Mouse (Mus musculus): ENCODE results near the gene Slc43a3. TPM values are rescaled to one million over a fixed set of nuclear protein-coding genes. Genes with fewer than 3 reads are reported as not detected.
A peak's percentile ranks its signal among the peaks of the same experiment; 100 is the strongest.
"Not testable (repeated sequence)": the region's sequence is repeated elsewhere in the genome, so short reads cannot be mapped to it uniquely, and the experiment has no call there.

Gene Slc43a3
- 10 to 100 TPM; 44.1 to 52.6 TPM for total RNA-seq (2021)

DNA sequence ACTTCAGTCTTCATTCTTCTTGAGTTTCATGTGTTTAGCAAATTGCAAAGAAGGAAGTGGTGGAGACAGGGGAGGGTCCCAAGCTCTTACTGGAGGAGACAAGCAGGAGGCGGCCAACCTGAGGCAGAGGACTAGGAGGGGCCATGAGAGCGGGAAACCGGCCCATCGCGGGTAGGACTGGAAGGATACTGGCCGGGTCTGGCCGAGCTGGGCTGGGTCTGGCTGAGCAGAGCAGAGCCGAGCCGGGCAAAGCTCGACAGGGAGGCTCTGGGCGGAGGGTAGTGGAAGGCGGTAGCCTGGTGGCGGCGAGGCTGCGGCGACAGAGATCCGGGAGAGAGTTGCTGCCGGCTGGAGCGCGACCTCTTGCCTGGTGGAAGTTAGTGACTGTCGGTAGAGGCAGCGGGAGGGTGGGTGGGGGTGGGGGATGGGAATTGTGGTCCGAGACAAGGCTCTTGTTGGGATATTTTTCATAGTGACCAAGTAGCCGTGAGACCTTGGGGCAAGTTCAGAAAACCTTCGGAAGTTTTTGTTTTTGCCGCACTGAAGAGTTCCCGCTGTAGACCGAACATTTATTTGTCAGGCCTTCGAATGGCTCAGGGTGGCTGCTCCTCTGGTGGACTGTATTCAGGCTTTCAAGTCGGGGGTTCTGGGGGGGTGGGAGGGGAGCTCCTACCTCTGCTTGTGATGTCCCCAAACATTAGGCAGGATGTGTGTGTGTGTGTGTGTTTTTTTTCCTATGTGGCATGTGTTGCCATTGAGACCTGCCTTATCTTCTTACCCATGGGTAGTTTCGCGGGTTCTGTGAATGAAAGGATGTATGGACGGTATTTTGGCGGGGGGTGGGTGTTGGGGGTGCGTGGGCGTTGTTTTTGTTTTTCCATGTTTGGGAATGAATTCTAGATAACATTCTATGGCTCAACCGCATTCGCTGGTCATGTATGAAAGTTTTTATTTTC, at the start of gene Slc43a3:
TSS of gene Slc43a3 (plus strand) at position 106 of the 956 bp plus-strand sequence.
- peak; percentile 88 for DNase-seq

DNA sequence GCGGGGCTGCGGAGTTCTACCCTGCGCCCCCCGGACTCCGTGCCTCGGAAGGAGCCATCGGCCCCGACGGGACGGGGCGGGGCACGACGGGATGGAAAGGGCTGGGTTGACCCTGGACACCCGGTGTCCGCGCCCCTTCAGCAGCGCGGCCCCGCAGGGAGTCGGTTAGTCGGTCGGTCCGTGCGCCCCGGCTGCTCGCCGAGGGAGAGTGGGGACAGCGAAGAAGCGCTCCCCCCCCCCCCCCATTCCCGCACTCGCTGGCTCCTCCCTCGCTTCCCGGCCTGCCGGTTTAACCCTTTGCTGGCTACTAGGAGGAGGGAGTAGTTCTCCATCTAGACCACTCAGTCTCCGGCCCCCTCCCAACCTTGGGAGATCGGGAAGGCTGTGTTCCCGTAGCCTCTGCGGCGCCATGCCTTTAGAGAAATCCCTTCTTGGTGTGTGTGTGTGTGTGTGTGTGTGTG, 49.5 kb upstream of the Slc43a3 start:
- DNase-seq, result peak; percentile 56

DNA sequence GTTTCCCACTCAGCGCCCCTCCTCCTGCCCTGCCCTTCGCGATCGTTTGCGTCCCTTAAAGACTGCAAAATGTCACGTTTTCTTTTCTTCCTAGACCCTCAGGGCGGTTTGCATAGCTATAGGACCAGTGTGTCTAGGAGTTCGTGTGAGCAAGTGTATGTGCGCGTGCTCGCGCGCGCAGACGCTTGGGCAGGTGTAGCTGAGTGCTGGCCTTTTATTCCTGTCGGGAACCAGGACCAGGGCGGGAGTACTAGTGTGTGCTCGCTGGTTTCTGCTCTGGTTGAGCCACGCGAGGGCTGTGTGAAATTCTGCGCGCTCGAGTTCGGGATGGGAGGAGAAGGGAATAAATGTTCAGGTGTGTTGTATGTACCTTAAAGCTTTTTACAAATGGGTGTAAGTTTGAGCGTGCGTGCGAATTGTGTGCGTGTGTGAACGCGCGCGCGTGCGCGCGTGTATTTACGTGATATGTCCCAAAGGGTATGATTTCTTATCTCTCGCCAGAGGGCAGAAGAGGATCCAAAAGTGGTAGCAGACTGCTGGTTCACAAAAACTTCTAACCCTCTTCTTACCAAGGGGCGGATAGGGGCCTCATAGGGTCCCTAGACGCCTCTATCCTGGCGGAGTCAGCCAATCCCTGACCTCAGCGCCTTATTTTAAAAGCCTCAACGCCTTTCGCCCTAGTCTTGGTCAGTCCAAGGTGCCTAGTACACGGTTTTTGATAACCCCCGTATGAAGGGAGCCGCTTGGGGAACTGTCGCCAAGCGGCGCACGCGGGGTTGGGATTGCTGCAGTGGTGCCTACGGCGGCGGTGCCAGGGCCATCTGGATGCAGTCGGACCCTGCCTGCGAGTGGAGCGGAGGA, 48.7 kb upstream of the Slc43a3 start:
- DNase-seq, result no peak

- DNase-seq, result peak; percentile 86
These were observed 47.6 kb upstream of the Slc43a3 start for GRCm38 (mm10) chr2:84888657-84889315.

DNA sequence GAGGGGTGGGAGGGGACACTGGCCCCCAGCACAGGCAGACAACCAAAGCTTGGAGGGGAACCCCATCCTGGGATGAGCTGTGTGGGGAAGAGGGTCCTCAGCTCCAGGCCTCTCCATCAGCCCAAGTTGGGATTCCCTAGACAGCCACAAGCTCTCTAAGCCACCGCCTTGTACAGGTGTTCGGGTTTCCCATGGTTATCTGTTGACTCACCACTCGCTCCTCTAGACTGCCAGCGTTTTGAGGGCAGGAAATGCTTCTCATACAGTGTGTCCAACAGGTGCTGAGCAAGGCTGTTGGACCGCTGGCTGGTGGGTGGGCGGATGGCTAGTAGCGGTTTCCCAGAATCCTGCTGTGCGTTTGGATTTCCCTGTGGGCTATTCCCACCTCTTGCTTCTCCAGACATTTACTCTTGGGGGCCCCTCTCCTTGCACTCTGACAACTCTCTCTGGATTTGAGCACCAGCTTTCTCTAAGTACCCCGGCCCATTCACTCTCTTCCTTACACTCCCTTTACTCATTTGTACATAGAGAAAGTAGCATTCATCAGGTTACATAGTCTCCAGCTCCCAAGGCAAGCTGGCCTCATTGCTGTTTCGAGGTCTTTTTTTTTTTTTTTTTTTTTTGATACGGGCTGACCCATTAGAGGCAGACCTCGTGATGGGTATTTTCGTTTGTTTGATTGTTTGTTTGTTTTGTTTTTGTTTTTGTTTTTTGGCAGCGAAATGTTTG, 46.9 kb upstream of the Slc43a3 start:
- DNase-seq, result peak; percentile 17

- DNase-seq, result peak; percentile 88
These were observed 46.4 kb upstream of the Slc43a3 start for GRCm38 (mm10) chr2:84890045-84890340.

DNA sequence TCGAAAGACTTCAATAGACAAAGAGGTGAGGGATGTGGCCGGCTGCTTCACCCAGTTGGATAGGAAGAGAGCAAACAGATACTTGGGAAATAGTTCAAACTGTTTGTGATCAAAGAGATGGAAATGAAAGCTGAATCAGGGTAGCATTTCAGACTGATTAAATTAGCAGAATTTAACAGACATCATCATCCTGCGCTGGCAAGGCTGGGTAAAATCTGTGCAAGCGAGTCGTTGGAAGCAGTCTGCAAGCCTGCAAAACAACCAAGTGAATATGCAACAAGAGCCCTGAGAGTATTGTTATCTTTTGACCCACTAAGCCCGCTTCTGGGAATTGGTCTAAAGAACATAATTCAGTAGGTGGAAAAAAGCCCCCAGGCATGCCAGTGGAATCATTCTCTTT, 43.0 kb upstream of the Slc43a3 start:
- DNase-seq, result no peak

GRCm38 (mm10) chr2:84895495-84896198, 40.7 kb upstream of the Slc43a3 start:
- no peak for DNase-seq

GRCm38 (mm10) chr2:84896686-84897085, 39.7 kb upstream of the Slc43a3 start:
- not testable (repeated sequence) for DNase-seq

- no peak for DNase-seq
These were observed 23.7 kb upstream of the Slc43a3 start for GRCm38 (mm10) chr2:84912722-84913121.

DNA sequence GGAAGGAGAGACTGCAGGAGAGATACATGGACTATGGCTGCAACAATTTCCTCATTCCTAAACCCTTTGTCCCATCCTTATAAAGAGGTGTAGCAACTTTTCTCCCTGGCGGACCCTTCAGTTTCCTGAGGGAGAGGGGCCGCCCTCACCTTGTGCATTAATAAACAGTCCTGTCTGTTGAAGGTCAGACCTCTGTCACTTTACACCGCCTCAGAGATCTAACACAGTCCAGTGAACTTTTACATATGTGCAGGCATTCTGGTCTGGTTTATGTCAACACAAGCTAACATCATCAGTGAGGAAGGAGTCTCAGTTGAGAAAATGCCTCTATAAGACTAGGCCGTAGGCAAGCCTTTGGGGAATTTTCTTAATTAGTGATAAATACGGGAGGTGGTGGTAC, 22.5 kb upstream of the Slc43a3 start:
- no peak for DNase-seq

GRCm38 (mm10) chr2:84915330-84915729, 21.0 kb upstream of the Slc43a3 start:
- peak; percentile 51 for DNase-seq

DNA sequence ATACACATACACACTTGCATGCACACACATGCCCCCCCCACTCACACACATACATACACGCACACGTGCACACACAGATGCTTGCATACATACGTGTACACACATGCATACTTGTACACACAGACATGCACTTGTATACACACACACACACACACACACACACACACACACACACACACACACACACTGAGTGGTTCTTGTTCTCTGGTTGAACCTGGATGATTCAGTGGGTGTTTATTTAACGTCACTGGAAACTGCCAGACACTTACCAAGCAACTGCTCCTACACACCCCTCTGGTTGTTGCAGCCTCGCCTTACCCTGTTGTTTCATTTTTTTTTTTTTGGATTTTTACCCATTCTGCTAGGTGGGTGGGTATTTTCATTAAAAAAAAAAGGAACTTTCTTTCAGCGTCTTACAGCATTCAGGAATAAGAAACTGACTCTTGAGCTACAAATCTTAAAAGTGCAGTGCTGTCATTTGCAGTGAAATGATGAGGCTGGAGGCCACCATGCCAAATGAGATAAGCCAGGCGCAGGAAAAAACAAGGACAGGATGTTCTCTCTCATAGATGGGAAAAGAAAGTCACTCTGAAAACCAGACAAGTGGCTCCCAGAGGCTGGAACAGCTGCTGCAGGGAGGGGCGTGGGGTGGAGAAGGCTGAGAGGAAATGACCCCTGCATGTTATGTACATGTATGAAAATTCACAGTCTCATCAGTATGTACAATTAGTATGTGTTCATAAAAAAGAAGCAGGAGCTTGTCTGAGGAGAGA, 19.6 kb upstream of the Slc43a3 start:
- peak; percentile 70 for DNase-seq

DNA sequence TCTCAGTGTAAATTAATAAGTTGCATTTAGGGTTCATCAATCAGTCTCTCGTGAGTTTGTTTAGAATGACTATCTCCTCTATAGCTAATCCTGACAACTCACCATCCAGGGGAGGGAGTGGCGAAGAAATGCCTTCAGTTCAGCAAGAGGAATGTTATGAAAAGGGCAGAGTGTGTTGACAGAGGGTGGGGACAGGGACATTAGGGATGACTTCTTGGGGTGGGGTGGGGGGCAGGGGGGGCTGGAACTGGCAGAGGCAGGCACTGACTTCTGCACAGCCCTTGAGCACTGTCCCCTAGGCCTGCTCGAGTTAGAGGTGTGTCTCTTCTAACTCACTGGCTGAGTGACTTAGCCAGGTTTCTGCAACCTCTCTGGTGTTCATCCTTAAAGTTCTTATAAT, 18.2 kb upstream of the Slc43a3 start:
- DNase-seq, result no peak

DNA sequence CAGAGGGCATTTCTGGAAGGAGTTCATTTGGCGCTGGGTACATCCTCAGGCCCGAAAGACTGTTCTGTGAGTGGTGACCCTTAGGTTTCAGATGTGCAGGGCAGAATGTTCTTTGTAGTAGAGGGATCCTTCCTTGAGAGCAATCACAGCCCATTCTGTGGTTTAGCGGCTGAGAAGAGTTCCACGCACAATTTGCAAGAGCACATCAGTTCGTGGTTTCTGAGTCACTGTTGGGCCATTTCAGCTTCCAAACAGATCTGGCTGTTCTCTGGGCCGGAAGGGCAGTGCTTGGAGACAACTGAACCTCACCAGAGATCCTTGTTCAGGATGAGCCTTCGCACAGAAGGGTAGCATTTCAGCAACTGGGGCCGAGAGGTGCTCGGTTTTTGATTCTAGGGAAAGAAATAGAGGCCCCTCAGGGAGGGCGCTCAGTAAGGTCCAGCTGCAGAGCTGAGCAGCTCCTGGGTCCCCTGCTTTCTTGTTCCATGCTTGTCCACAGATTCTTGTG, 16.7 kb upstream of the Slc43a3 start:
- no peak for DNase-seq

- DNase-seq, result no peak
These were observed 6.2 kb upstream of the Slc43a3 start for GRCm38 (mm10) chr2:84930186-84930585.

- no peak for DNase-seq
These were observed 2.3 kb upstream of the Slc43a3 start for GRCm38 (mm10) chr2:84933992-84934648.

DNA sequence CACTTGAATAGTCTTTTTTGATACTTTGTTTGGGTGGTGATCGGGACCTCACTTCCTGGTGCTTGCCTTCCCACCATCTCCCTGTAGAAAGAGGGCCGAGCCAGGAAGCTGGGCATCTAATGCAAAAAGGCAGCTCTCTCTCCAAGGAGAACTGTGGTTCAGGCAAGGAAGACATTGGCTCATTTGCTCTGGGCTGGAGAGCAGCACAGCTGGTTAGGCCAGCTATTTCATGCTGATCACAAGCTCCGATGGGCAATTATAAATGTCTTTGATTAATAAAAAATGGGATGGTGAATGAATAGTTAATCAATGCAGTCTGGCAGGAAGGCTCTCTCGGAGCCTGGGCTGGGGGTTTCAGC, 1.8 kb upstream of the Slc43a3 start:
- no peak for DNase-seq

GRCm38 (mm10) chr2:84935065-84935464, 1.3 kb upstream of the Slc43a3 start:
- DNase-seq, result no peak
